Mouse (Mus musculus): ENCODE results near the gene Trmt10b. TPM values are rescaled to one million over a fixed set of nuclear protein-coding genes. Genes with fewer than 3 reads are reported as not detected.

Gene Trmt10b
- polyA plus RNA-seq, 1 experiment from 2014 or later: 4.1 TPM

DNA sequence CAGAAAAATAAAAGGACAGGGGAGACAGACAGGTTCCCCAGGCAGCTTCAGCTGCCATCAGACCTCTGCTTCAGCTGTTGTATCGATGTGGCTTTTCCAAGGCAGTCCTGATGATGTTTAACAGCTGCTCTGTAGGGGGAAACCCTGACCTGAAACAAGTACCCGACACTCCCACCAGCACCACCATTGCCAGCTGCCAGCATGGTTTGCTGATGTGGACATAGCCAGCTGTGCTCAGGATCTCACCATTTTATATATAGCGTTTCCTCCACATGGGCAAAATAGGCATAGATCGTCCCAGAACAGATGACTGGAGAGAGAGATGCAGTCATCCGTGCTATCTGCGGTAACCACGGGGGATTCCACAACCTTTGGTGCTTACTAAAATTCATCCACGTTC lies 21.2 kb upstream of the Trmt10b start:
- Histone ChIP-seq H3K36me3 (ENCODE audit: control insufficient read depth, insufficient read depth) (no peaks in the 10 kb centered on the region), H3K4me2 (ENCODE audit: low read depth, low read length) (no peak overlapping the region), H3K27me3 (ENCODE audit: control insufficient read depth, insufficient read depth, low read depth, low read length) (no peaks in the 10 kb centered on the region), H3K4me1 (ENCODE audit: control insufficient read depth, low read depth, low read length) (no peaks in the 10 kb centered on the region), H3K4me3 (ENCODE audit: low read depth, low read length) (no peak overlapping the region), H3K27ac (ENCODE audit: low read length) (no peak overlapping the region), H3K9me3 (replicated peaks; ENCODE audit: control insufficient read depth, low read length) (no peaks in the 10 kb centered on the region), H3K9ac (ENCODE audit: low read depth, low read length) (no peak overlapping the region)
- 67% methylated on average over 8 of the region's 8 CpGs for WGBS (ENCODE audit: insufficient replicate concordance)
- ATAC-seq (ENCODE audit: low read depth): no peak

- ATAC-seq (ENCODE audit: low read depth): no peak
- WGBS (ENCODE audit: insufficient replicate concordance): 56% methylated on average over 8 of the region's 8 CpGs
Observed at GRCm38 (mm10) chr4:45279292-45279691, 17.6 kb upstream of the Trmt10b start.

GRCm38 (mm10) chr4:45279981-45280548 lies 16.9 kb upstream of the Trmt10b start:
- no peak for ATAC-seq (ENCODE audit: low read depth)
- H3K36me3 ChIP-seq (ENCODE audit: control insufficient read depth, insufficient read depth): no peaks in the 10 kb centered on the region

More at GRCm38 (mm10) chr4:45279292-45279691, 17.6 kb upstream of the Trmt10b start:
- H3K4me3 ChIP-seq (ENCODE audit: low read depth, low read length): no peak overlapping the region
- no peak overlapping the region for H3K27ac ChIP-seq (ENCODE audit: low read length)
- H3K4me1 ChIP-seq (ENCODE audit: control insufficient read depth, low read depth, low read length): no peaks in the 10 kb centered on the region
- no peak overlapping the region for H3K4me2 ChIP-seq (ENCODE audit: low read depth, low read length)
- H3K9ac ChIP-seq (ENCODE audit: low read depth, low read length): no peak overlapping the region
- H3K36me3 ChIP-seq (ENCODE audit: control insufficient read depth, insufficient read depth): no peaks in the 10 kb centered on the region
- no peaks in the 10 kb centered on the region for H3K9me3 ChIP-seq (replicated peaks; ENCODE audit: control insufficient read depth, low read length)
- H3K27me3 ChIP-seq (ENCODE audit: control insufficient read depth, insufficient read depth, low read depth, low read length): no peaks in the 10 kb centered on the region

GRCm38 (mm10) chr4:45286318-45286717 lies 10.6 kb upstream of the Trmt10b start:
- Histone ChIP-seq H3K9me3 (replicated peaks; ENCODE audit: control insufficient read depth, low read length) (no peaks in the 10 kb centered on the region), H3K4me1 (ENCODE audit: control insufficient read depth, low read depth, low read length) (no peaks in the 10 kb centered on the region), H3K27ac (ENCODE audit: low read length) (no peak overlapping the region), H3K4me3 (ENCODE audit: low read depth, low read length) (no peak overlapping the region), H3K27me3 (ENCODE audit: control insufficient read depth, insufficient read depth, low read depth, low read length) (no peaks in the 10 kb centered on the region; the same call in 1 of the 2 replicates), H3K9ac (ENCODE audit: low read depth, low read length) (no peak overlapping the region), H3K36me3 (ENCODE audit: control insufficient read depth, insufficient read depth) (no peaks in the 10 kb centered on the region), H3K4me2 (ENCODE audit: low read depth, low read length) (no peak overlapping the region)
- 39% methylated on average over 3 of the region's 3 CpGs for WGBS (ENCODE audit: insufficient replicate concordance)
- no peak for ATAC-seq (ENCODE audit: low read depth)

More at GRCm38 (mm10) chr4:45279981-45280548, 16.9 kb upstream of the Trmt10b start:
- Histone ChIP-seq H3K4me1 (ENCODE audit: control insufficient read depth, low read depth, low read length) (no peaks in the 10 kb centered on the region), H3K27me3 (ENCODE audit: control insufficient read depth, insufficient read depth, low read depth, low read length) (no peaks in the 10 kb centered on the region), H3K4me3 (ENCODE audit: low read depth, low read length) (no peak overlapping the region), H3K27ac (ENCODE audit: low read length) (no peak overlapping the region), H3K9ac (ENCODE audit: low read depth, low read length) (no peak overlapping the region), H3K4me2 (ENCODE audit: low read depth, low read length) (no peak overlapping the region), H3K9me3 (replicated peaks; ENCODE audit: control insufficient read depth, low read length) (no peaks in the 10 kb centered on the region)
- WGBS (ENCODE audit: insufficient replicate concordance): 12% methylated on average over 4 of the region's 4 CpGs

DNA sequence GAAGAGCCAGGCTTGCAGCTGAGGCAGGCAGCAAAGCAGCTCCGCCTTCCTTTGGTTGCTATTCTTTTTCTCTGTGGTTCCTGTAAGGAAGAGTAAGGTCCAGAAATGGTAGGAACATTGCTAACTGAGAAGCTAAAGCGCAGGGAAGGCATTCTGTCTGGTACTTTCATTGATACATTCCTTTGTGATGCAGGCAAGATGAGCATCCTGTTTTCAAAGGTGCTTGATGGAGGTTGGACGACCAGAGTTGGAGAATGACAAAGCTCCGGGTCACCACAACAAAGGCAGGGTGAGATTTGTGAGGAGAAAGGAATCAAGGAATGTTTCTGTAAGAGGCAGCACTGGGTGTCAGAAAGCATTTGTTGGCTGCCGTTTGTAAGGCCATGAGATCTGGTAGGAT lies 9.0 kb upstream of the Trmt10b start:
- WGBS (ENCODE audit: insufficient replicate concordance): 57% methylated on average over 5 of the region's 5 CpGs
- ATAC-seq (ENCODE audit: low read depth): no peak
- H3K4me3 ChIP-seq (ENCODE audit: low read depth, low read length): no peak overlapping the region
- no peaks in the 10 kb centered on the region for H3K9me3 ChIP-seq (replicated peaks; ENCODE audit: control insufficient read depth, low read length)
- no peaks in the 10 kb centered on the region; the same call in 1 of the 2 replicates for H3K27me3 ChIP-seq (ENCODE audit: control insufficient read depth, insufficient read depth, low read depth, low read length)
- no peak overlapping the region for H3K4me2 ChIP-seq (ENCODE audit: low read depth, low read length)
- H3K4me1 ChIP-seq (ENCODE audit: control insufficient read depth, low read depth, low read length): no peaks in the 10 kb centered on the region
- no peaks in the 10 kb centered on the region for H3K36me3 ChIP-seq (ENCODE audit: control insufficient read depth, insufficient read depth)
- no peak overlapping the region for H3K27ac ChIP-seq (ENCODE audit: low read length)
- no peak overlapping the region for H3K9ac ChIP-seq (ENCODE audit: low read depth, low read length)

DNA sequence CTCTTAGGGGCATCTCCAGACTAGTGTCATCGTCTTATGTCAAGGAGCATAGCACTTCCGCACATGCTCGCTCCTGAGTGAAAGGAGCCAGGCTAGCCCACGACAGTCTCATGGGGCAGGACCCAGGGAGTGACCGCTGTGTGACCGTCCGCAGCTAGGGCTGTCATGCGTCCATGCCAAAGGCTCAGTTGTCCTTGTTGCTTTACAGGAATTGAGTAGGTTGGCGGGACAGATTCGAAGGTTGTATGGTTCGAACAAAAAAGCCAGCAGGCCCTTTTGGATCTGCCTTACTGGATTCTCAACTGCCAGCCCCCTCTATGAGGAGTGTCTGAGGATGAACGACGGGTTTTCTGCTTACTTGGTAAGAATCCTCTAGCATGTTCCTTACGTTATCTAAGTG lies 8.6 kb downstream of the Trmt10b start:
- no peak overlapping the region for H3K4me3 ChIP-seq (ENCODE audit: low read depth, low read length)
- H3K27me3 ChIP-seq (ENCODE audit: control insufficient read depth, insufficient read depth, low read depth, low read length): no peaks in the 10 kb centered on the region
- H3K9ac ChIP-seq (ENCODE audit: low read depth, low read length): no peak overlapping the region
- H3K4me1 ChIP-seq (ENCODE audit: control insufficient read depth, low read depth, low read length): no peaks in the 10 kb centered on the region
- no peak overlapping the region for H3K27ac ChIP-seq (ENCODE audit: low read length)
- 85% methylated on average over 14 of the region's 14 CpGs for WGBS (ENCODE audit: insufficient replicate concordance)
- peaks cover 12% of the 10 kb centered on the region for H3K36me3 ChIP-seq (ENCODE audit: control insufficient read depth, insufficient read depth)
- no peak for ATAC-seq (ENCODE audit: low read depth)
- H3K9me3 ChIP-seq (replicated peaks; ENCODE audit: control insufficient read depth, low read length): no peaks in the 10 kb centered on the region
- H3K4me2 ChIP-seq (ENCODE audit: low read depth, low read length): no peak overlapping the region

- Histone ChIP-seq H3K36me3 (ENCODE audit: control insufficient read depth, insufficient read depth) (peaks cover 12% of the 10 kb centered on the region), H3K4me2 (ENCODE audit: low read depth, low read length) (no peak overlapping the region), H3K9ac (ENCODE audit: low read depth, low read length) (no peak overlapping the region), H3K4me3 (ENCODE audit: low read depth, low read length) (no peak overlapping the region), H3K4me1 (ENCODE audit: control insufficient read depth, low read depth, low read length) (no peaks in the 10 kb centered on the region), H3K27ac (ENCODE audit: low read length) (no peak overlapping the region), H3K27me3 (ENCODE audit: control insufficient read depth, insufficient read depth, low read depth, low read length) (no peaks in the 10 kb centered on the region), H3K9me3 (replicated peaks; ENCODE audit: control insufficient read depth, low read length) (no peaks in the 10 kb centered on the region)
- WGBS (ENCODE audit: insufficient replicate concordance): 40% methylated on average over 11 of the region's 11 CpGs
- ATAC-seq (ENCODE audit: low read depth): no peak
Observed at GRCm38 (mm10) chr4:45308046-45308445, 11.1 kb downstream of the Trmt10b start.

DNA sequence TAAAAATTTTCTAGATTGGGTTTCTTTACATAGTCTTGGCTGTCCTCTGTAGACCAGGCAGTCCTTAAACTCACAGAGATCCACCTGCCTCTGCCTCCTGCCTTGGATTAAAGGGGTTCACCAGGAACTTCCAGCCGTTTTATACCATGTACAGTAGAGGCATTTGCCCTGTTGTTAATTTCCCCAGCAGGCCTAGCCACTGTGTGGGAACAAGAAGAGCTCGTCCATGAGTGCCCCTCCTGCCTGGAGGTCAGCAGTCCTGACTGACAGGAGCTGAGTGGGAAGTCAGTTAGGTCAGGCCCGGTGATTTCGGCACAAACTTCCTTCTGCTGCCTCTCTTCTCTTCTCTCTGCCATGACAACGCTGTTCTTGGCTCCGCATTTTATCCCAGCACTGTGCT lies 11.7 kb downstream of the Trmt10b start:
- 77% methylated on average over 6 of the region's 6 CpGs for WGBS (ENCODE audit: insufficient replicate concordance)
- no peak overlapping the region for H3K9ac ChIP-seq (ENCODE audit: low read depth, low read length)

DNA sequence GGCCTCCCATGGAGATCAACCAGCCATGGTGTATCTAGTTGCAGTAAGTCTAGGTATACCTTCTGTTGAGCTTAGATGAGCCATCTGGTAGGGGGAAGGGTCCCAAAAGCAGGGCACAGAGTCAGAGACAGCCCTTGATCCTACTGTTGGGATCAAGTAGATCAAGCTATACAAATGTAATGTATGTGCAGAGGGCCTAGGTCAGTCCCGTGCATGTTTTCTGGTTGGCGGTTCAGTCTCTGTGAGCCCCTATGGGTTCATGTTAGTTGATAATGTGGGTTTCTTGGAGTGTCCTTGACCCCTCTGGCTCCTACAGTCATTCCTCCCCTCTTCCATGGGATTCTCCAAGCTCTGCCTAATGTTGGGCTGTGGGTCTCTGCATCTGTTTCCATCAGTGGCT lies 14.1 kb downstream of the Trmt10b start:
- no peaks in the 10 kb centered on the region for H3K4me1 ChIP-seq (ENCODE audit: control insufficient read depth, low read depth, low read length)
- H3K4me2 ChIP-seq (ENCODE audit: low read depth, low read length): no peak overlapping the region
- no peak overlapping the region for H3K9ac ChIP-seq (ENCODE audit: low read depth, low read length)
- H3K27ac ChIP-seq (ENCODE audit: low read length): no peak overlapping the region
- H3K36me3 ChIP-seq (ENCODE audit: control insufficient read depth, insufficient read depth): peaks cover 3% of the 10 kb centered on the region; the same call in 1 of the 2 replicates
- H3K9me3 ChIP-seq (replicated peaks; ENCODE audit: control insufficient read depth, low read length): no peaks in the 10 kb centered on the region
- H3K4me3 ChIP-seq (ENCODE audit: low read depth, low read length): no peak overlapping the region
- no peak for ATAC-seq (ENCODE audit: low read depth)
- H3K27me3 ChIP-seq (ENCODE audit: control insufficient read depth, insufficient read depth, low read depth, low read length): no peaks in the 10 kb centered on the region
- 85% methylated on average over 2 of the region's 2 CpGs for WGBS (ENCODE audit: insufficient replicate concordance)

More for the DNA sequence above, 11.7 kb downstream of the Trmt10b start:
- Histone ChIP-seq H3K4me2 (ENCODE audit: low read depth, low read length) (no peak overlapping the region), H3K9me3 (replicated peaks; ENCODE audit: control insufficient read depth, low read length) (no peaks in the 10 kb centered on the region), H3K27ac (ENCODE audit: low read length) (no peak overlapping the region), H3K36me3 (ENCODE audit: control insufficient read depth, insufficient read depth) (peaks cover 12% of the 10 kb centered on the region), H3K4me3 (ENCODE audit: low read depth, low read length) (no peak overlapping the region), H3K4me1 (ENCODE audit: control insufficient read depth, low read depth, low read length) (no peaks in the 10 kb centered on the region), H3K27me3 (ENCODE audit: control insufficient read depth, insufficient read depth, low read depth, low read length) (no peaks in the 10 kb centered on the region)
- ATAC-seq (ENCODE audit: low read depth): no peak
